Mouse (Mus musculus): ENCODE measurements around the gene Lix1. TPM values are rescaled to one million over a fixed set of nuclear protein-coding genes. Genes with fewer than 3 reads are reported as not detected.

Gene Lix1
- polyA plus RNA-seq, 1 experiment from 2014 or later = 30.5 TPM

DNA sequence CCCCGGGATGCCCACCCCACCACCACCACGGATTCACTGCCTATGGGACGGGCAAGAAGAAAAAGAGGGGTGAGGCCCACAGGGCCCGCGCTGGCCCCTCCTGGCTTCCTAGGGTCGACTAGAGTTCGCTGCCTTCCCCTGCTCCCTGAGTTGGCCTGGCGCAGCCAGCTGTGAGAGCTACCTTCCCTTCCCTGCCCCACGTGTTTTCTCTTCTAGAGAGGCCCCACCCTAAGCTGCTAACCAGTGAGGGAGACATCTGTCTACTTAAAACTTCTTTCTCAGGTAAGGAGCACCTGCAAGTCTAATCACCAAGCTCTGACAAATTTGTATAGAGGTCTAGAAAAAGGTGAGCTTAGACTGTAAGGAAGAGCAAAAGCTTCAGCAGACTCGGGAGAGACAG, 104.2 kb downstream of the Lix1 start:
- Histone ChIP-seq H3K9me3 (ENCODE audit: control insufficient read depth, low read length) (no peaks in the 10 kb centered on the region), H3K4me3 (replicated peaks; ENCODE audit: low read length) (no peak overlapping the region), H3K4me1 (replicated peaks; ENCODE audit: control insufficient read depth, insufficient read depth, low read length) (no peaks in the 10 kb centered on the region), H3K36me3 (ENCODE audit: control insufficient read depth, insufficient read depth) (no peaks in the 10 kb centered on the region), H3K27me3 (replicated peaks; ENCODE audit: control insufficient read depth, insufficient read depth, low read length) (no peaks in the 10 kb centered on the region), H3K27ac (ENCODE audit: low read length) (no peak overlapping the region), H3K9ac (replicated peaks; ENCODE audit: low read depth, low read length) (no peak overlapping the region), H3K4me2 (ENCODE audit: low read length) (no peak overlapping the region)
- no peak for ATAC-seq
- 87% methylated on average over 10 of the region's 10 CpGs for WGBS

Other genes starting within 250 kb of the Lix1 start
- gene Riok2, start 28.4 kb upstream of the Lix1 start, polyA plus RNA-seq (2015; fragmentation: Nextera tagmentation; extraction: Ambion mirVana) = 28.6 and 29.3 TPM in 2 replicates
- 8.0 and 10.3 TPM in 2 replicates for gene Lnpep, start 222.4 kb downstream of the Lix1 start, polyA plus RNA-seq (2015; fragmentation: Nextera tagmentation; extraction: Ambion mirVana)

Measured in forebrain, embryonic 16.5 days (tissue).